Mouse (Mus musculus): ENCODE data around the gene Sbk1.

DNA sequence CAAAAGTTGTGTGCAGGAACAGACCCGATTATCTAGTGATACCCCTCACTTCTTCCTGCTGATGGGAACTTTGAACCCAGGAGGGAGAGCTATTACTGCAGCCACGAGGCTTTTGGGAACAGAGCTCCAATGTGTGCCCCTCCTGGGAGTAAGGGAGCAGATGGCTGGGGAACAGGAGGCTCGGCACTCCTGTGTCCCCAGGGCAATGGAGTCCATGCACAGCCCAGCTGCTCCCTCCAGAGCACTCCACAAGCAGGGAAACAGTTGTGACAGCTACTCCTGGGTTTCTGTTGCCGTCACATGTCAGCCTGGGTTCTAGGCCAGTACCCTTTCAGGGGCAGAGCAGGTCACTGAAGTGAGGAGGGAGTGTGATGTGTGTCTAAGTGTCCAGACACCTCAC lies 20.7 kb downstream of the Sbk1 start:
- no peak for TF ChIP-seq POLR2A (IDR thresholded peaks at IDR 0.05; ENCODE audit: low read depth, low read length)
- no peak for TF ChIP-seq CTCF (conservative IDR thresholded peaks at IDR 0.05; ENCODE audit: insufficient read depth, insufficient read length, low read depth, low read length)
